Mouse (Mus musculus) liver, embryonic 13.5 days (tissue): ENCODE data around the gene Pax2. TPM values are rescaled to one million over a fixed set of nuclear protein-coding genes. Genes with fewer than 3 reads are reported as not detected.

ENCODE experiments used
- ATAC-seq: fragments of 200-750 bp; cut with Nextera tagmentation; 2 replicates; pipeline ENCODE4 v1.8.0; 2017; ENCODE audit warnings: low read depth, mild to moderate bottlenecking, moderate number of reproducible peaks, moderate library complexity
- DNase-seq: peaks from one replicate; pipeline ENCODE4 v3.0.0; 2022
- H3K27ac ChIP-seq: fragments of 300-500 bp; sonication (generic); 2 replicates; pipeline ENCODE4 v1.5.1; 2015; ENCODE audit warnings: moderate library complexity, mild to moderate bottlenecking, inconsistent platforms
- H3K27me3 ChIP-seq: fragments of 300-500 bp; sonication (generic); 2 replicates; pipeline ENCODE4 v1.6.1; 2015; ENCODE audit warnings: mild to moderate bottlenecking, inconsistent platforms
- H3K36me3 ChIP-seq: fragments of 300-500 bp; sonication (generic); 2 replicates; pipeline ENCODE4 v1.6.1; 2015; ENCODE audit warnings: mild to moderate bottlenecking, inconsistent platforms
- H3K4me1 ChIP-seq: fragments of 300-500 bp; sonication (generic); replicated peaks from 2 replicates; pipeline ENCODE4 v1.6.1; 2015; ENCODE audit warnings: inconsistent platforms
- H3K4me2 ChIP-seq: fragments of 300-500 bp; sonication (generic); 2 replicates; pipeline ENCODE4 v1.6.1; 2015; ENCODE audit warnings: inconsistent platforms, mild to moderate bottlenecking, moderate library complexity
- H3K4me3 ChIP-seq: fragments of 300-500 bp; sonication (generic); replicated peaks from 2 replicates; pipeline ENCODE4 v1.5.1; 2015; ENCODE audit warnings: mild to moderate bottlenecking, inconsistent platforms
- H3K9ac ChIP-seq: fragments of 300-500 bp; sonication (generic); 2 replicates; pipeline ENCODE4 v1.6.1; 2015; ENCODE audit warnings: mild to moderate bottlenecking, inconsistent platforms
- H3K9me3 ChIP-seq: fragments of 300-500 bp; sonication (generic); replicated peaks from 2 replicates; pipeline ENCODE4 v1.6.1; 2016; ENCODE audit warnings: inconsistent platforms
- WGBS: fragments of 180-500 bp; shearing (Covaris S2); methylation state at CpG from one replicate; pipeline ENCODE4 v1.1.7; 2015; ENCODE audit not compliant: insufficient replicate concordance; 5-methylcytosine and 5-hydroxymethylcytosine counted together
- polyA plus RNA-seq: library from polyadenylated mRNA; unstranded; fragments of >200 nt; fragmentation: Nextera tagmentation; extraction: Ambion mirVana; gene quantifications from 2 replicates; pipeline ENCODE4 v1.2.1, GENCODE M21; 2015

The Pax2 gene
- polyA plus RNA-seq, 1 experiment from 2014 or later = not detected

DNA sequence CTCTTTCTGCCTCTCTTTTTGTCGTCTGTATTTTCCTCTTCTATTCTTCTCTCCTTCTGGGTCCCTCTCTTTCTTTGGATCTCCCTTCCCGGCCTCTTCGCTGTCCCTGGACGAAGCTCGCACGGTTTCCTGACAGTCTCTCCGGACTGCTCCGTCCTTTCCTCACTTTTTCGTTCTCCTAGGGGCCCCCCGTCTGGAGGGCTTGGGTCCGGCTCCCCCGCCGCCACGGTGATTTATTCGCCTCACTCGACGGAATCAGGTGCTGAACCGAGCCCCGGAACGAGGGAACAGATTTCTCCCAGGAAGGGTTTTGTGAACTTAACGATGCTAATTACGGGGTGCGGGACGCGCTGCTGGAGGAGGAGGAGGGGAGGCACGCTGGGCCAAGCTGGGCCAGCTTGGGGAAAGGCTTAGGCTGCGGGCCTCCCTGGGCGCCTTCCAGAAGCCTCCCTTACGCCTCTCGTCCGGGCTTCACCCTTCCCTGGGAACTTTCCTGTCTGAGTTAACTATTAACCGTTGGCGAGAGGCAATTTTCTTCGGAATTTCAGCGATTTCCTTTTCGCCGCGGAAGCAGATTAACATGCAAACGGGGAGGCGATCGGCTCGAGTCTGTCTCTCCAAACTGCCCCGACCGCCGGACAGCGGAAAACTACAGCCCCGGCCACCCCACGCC, 14.6 kb upstream of the Pax2 start:
- no peaks in the 10 kb centered on the region for H3K36me3 ChIP-seq
- no peak for DNase-seq
- ATAC-seq = no peak
- H3K27ac ChIP-seq = no peak overlapping the region
- WGBS = under 1% methylated on average over 48 of the region's 48 CpGs
- H3K4me2 ChIP-seq = peak overlapping the region; percentile 21
- H3K4me1 ChIP-seq = no peaks in the 10 kb centered on the region
- peaks cover 100% of the 10 kb centered on the region for H3K27me3 ChIP-seq
- no peaks in the 10 kb centered on the region for H3K9me3 ChIP-seq
- H3K9ac ChIP-seq = no peak overlapping the region
- peak overlapping the region; percentile 10; the same call in 1 of the 2 replicates for H3K4me3 ChIP-seq

DNA sequence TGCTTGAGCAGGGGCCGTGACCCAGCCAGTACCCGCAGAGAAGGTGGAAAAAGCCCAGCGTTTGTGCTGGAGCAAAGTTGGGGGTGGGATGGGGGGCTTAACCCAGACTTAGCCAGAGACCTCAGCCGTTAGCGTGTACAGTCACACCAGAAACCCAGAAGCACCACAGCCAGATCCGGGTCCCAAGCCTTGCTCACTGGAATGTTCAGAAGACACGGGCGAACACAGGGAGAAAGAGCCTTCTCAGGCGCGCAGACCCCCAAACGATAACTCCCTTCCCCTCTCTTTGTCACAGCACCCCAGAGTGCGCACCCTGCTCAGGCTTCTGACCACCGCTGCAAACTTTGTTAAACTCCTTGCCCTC, 14.1 kb upstream of the Pax2 start:
- Histone ChIP-seq H3K36me3 (no peaks in the 10 kb centered on the region), H3K27ac (no peak overlapping the region), H3K4me1 (no peaks in the 10 kb centered on the region), H3K4me3 (peak overlapping the region; percentile 10; the same call in 1 of the 2 replicates), H3K9ac (no peak overlapping the region), H3K4me2 (peak overlapping the region; percentile 21), H3K9me3 (no peaks in the 10 kb centered on the region), H3K27me3 (peaks cover 100% of the 10 kb centered on the region)
- no peak for ATAC-seq
- 2% methylated on average over 13 of the region's 13 CpGs for WGBS
- no peak for DNase-seq

DNA sequence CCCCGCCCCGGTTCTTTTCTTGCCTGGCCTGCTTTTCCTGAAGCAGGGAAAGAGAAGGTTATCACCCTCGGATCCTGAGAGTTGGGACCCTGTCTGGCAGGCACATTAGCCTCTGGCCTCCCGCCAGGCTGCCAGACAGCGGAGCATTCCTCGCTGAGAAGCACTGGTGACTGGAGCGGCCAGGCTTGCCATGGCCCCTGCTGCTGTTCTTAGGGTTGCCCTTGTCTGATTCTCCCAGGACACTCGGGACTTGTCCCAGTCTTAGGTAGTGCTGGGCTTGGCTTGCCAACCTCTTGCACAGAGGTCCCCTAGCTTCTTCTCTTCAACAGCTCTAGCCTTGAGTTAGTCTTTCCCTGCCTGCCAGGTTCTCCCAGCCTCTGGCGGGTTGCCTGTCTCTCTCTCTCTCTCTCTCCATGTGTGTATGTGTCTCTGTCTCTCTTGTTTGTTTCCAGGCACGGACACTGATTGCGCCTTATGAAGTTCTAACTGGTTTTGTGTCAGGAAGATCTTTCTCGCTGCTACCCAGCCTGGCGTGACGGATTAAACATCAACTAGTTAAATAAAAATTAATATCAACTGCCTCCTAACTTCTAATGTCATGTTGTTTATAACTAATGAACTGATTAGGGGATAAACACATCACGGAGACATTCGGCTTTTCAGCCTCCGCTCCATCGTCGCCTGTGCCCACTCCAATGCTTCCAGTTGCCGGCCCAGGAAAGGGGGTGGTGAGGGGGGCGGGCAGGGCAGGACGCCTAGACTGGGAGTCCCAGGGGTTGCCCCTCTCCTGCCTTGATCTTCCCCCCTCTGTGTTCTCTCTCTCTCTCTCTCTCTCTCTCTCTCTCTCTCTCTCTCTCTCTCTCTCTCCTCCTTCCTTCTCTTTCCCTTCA, 13.5 kb upstream of the Pax2 start:
- ATAC-seq (no peak), DNase-seq (no peak)
- Histone ChIP-seq H3K4me3 (no peak overlapping the region), H3K27me3 (peaks cover 99% of the 10 kb centered on the region), H3K9me3 (no peaks in the 10 kb centered on the region), H3K36me3 (no peaks in the 10 kb centered on the region), H3K4me2 (no peak overlapping the region), H3K27ac (no peak overlapping the region), H3K9ac (no peak overlapping the region), H3K4me1 (no peaks in the 10 kb centered on the region)
- 4% methylated on average over 22 of the region's 22 CpGs for WGBS

DNA sequence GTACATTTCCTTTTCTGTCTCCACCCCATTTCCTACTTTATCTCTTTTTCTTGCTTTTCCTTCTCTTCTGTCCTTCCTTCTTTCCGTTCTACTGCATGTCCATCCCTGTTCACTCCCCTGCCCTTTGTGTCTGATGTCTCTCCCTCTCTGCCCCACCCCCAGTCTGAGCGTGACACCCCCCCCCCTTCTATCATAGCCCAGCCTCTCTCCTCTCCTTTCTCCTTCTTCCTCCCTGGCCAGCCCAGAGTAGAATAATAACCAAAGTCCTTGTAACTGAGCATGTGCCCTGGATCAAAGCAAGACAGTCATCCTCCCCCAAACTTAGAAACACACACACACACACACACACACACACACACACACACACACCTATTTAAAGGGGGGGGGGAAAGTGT, 12.8 kb upstream of the Pax2 start:
- Histone ChIP-seq H3K4me2 (no peak overlapping the region), H3K4me1 (no peaks in the 10 kb centered on the region), H3K9me3 (no peaks in the 10 kb centered on the region), H3K4me3 (no peak overlapping the region), H3K27ac (no peak overlapping the region), H3K36me3 (no peaks in the 10 kb centered on the region), H3K27me3 (peaks cover 99% of the 10 kb centered on the region), H3K9ac (no peak overlapping the region)
- 0% methylated on average over 2 of the region's 2 CpGs for WGBS
- no peak for DNase-seq
- ATAC-seq = no peak

DNA sequence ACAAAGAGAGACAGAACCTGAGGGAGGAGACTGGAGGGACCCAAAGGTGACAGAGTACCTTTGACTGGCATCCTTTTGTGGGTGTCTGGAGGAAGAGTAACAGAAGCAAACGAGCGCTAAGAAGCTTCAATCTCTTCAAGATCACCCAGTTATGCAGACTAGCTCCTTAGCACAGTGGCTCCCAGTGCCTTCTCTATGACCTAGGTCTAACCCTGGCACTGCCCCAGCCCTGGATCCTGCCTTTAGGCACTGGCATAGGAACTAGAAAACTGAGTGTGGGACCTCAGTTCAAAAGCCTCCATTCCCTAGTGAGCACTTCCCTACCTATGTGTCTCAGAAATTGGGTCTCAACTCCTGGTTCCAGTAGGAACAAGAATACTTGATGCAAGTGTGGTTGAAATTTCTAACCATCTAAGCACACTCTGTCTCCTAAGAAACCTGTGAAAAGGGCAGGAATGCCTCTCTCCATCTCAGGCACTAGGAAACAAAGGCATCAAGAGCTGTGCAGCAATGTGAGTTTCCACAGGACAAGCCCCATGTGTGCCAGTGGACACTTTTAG, 11.8 kb upstream of the Pax2 start:
- Histone ChIP-seq H3K36me3 (no peaks in the 10 kb centered on the region), H3K27me3 (peaks cover 99% of the 10 kb centered on the region), H3K27ac (no peak overlapping the region), H3K4me1 (no peaks in the 10 kb centered on the region), H3K4me2 (no peak overlapping the region), H3K9ac (no peak overlapping the region), H3K9me3 (no peaks in the 10 kb centered on the region), H3K4me3 (no peak overlapping the region)
- DNase-seq (no peak), ATAC-seq (no peak)
- WGBS = 2% methylated on average over 2 of the region's 2 CpGs

DNA sequence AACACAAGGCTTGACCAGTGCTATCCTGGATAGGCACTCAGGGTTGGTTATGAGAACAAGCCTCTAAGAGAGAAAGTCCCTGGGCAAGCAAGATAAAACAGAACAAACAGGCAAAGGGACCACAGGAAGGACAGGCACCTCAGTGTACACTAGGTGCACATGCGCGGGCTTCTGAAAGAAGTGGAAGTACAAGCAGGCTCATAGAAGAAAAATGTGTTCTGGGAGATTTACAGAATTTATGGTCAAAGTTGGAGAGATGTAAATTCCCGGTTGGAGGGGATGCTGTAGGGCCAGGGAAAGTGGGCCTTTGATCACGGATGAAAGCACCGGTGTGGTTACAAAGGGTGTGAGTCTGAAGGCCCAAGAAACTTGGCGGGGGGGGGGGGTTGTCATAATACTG, 10.1 kb upstream of the Pax2 start:
- DNase-seq = no peak
- no peak overlapping the region for H3K9ac ChIP-seq
- H3K9me3 ChIP-seq = no peaks in the 10 kb centered on the region
- H3K27me3 ChIP-seq = peaks cover 99% of the 10 kb centered on the region
- H3K27ac ChIP-seq = no peak overlapping the region
- H3K4me1 ChIP-seq = no peaks in the 10 kb centered on the region
- ATAC-seq = no peak
- H3K4me3 ChIP-seq = no peak overlapping the region
- H3K4me2 ChIP-seq = no peak overlapping the region
- 5% methylated on average over 6 of the region's 6 CpGs for WGBS
- H3K36me3 ChIP-seq = no peaks in the 10 kb centered on the region

DNA sequence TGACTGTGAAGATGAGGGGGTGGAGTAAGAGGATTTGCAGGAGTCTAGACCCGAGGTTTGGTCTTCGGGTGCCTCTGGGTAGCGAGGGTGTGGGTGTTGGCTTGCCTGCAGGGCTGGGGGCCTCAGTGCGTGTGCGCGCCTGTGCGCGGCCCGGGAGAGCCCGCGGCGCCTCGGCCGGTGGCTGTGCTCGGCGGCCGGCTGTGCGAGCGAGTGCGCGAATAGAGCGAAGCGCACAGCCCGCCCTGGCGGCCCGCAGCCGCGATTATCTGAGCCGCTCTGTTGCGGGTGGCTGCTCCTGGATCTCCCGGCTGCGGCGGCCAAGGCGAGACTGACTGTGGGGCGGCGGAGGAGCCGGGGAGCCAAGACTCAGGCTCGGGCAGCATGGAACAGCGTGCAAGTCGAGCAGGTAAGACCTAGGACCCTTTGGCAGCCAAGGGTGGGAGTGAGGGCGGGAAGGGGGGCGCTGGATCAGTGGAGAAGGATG, 9.3 kb upstream of the Pax2 start:
- H3K27ac ChIP-seq = no peak overlapping the region
- no peaks in the 10 kb centered on the region for H3K36me3 ChIP-seq
- H3K9me3 ChIP-seq = no peaks in the 10 kb centered on the region
- H3K4me1 ChIP-seq = no peaks in the 10 kb centered on the region
- WGBS = 3% methylated on average over 41 of the region's 42 CpGs
- H3K4me3 ChIP-seq = no peak overlapping the region
- no peak for ATAC-seq
- H3K27me3 ChIP-seq = peaks cover 99% of the 10 kb centered on the region
- no peak overlapping the region for H3K9ac ChIP-seq
- no peak for DNase-seq
- H3K4me2 ChIP-seq = no peak overlapping the region

DNA sequence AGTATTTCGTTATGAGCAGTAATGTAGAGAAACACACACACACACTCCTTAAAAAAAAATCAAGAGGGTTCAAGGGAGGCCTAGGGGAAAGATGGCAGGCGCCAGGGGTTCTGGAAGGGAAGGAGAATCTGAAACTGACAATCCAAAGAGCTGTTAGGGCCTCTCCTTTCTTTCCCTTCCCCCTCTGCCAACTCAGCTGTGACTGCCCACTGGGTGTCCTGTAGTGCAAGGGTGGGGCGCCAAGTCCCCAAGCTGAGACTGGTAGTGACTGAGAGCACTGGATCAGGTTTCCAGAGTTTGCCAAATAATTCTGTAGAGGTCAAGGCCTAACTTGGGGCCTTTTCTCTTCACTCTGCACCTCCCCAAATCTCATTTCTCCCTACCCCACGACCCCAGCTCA, 8.4 kb upstream of the Pax2 start:
- Histone ChIP-seq H3K27ac (no peak overlapping the region), H3K36me3 (no peaks in the 10 kb centered on the region)
- WGBS = 3% methylated on average over 4 of the region's 4 CpGs

DNA sequence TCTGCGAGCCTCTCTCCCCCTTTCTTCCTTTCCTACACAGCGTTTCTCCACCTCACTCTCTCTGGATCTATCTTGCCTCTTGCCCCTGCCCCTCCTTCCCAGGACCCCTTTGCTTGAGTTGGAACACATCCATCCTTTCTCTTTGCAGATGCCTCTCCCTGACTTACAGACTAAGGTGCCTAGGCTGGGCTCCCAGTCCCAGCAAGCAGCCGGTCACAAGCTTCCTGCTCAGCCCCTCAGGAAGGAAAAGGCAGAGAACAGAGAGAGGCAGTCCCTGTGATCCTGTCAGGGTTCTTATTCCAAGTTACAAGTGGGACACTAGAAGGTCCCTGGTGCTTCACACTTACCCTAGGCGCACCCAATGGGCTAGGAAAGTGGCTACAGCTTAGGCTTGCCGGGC, 7.6 kb upstream of the Pax2 start:
- DNase-seq = no peak
- WGBS = 3% methylated on average over 5 of the region's 5 CpGs
- H3K36me3 ChIP-seq = no peaks in the 10 kb centered on the region
- no peak overlapping the region for H3K9ac ChIP-seq
- H3K4me3 ChIP-seq = no peak overlapping the region
- no peak for ATAC-seq
- peaks cover 99% of the 10 kb centered on the region for H3K27me3 ChIP-seq
- H3K9me3 ChIP-seq = no peaks in the 10 kb centered on the region
- H3K4me1 ChIP-seq = no peaks in the 10 kb centered on the region
- H3K27ac ChIP-seq = no peak overlapping the region
- H3K4me2 ChIP-seq = no peak overlapping the region

More for the DNA sequence above, 8.4 kb upstream of the Pax2 start:
- H3K4me2 ChIP-seq = no peak overlapping the region
- DNase-seq = no peak
- H3K4me1 ChIP-seq = no peaks in the 10 kb centered on the region
- ATAC-seq = no peak
- no peak overlapping the region for H3K9ac ChIP-seq
- H3K9me3 ChIP-seq = no peaks in the 10 kb centered on the region
- peaks cover 99% of the 10 kb centered on the region for H3K27me3 ChIP-seq
- H3K4me3 ChIP-seq = no peak overlapping the region

DNA sequence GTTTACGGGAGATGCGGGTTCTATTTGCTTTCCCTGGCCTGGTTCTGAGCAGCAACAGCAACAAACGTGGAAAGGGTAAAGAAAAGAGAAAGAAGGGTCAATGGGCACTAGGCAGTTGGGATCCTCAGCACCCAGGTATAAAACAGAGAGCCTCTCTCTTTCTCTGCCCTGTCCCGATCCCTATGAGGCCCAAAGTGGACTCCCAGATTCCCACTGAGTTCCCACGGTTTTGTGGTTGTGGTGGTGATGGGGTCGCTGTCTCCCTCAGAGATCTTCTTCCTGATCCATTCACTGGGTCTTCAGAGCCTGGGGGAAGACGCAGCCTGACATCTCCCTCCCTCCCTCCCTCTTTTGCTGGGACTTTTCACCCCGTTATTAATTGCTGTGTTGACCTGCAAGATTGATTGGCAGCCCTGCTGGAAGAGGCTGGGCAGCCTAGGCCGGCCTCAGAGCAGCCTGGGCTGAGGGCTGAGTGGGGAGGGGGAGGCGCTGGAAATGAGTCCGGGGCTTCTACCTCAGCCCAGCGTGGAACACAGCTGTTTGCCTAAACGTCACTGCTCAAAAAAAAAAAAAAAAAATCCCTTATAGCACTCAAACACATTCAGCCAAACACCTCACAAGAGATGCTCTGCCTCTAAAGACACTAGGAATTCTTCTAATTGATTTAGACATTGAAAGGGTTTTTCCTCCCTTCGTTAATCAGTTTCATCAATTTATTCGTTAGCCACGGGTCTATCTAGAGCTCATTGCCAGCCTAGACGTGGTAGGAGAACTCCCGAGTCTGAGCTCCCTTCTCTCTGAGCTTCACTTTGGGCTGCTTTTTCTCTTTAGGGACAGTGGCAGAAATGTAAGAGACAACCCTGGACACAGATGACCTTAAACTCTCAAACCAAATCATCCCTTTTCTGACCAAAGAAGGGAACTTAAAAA, 6.5 kb upstream of the Pax2 start:
- Histone ChIP-seq H3K4me3 (no peak overlapping the region), H3K9ac (no peak overlapping the region), H3K4me1 (no peaks in the 10 kb centered on the region), H3K27me3 (peaks cover 99% of the 10 kb centered on the region), H3K36me3 (no peaks in the 10 kb centered on the region), H3K4me2 (no peak overlapping the region), H3K27ac (no peak overlapping the region), H3K9me3 (no peaks in the 10 kb centered on the region)
- ATAC-seq (no peak), DNase-seq (no peak)
- 5% methylated on average over 18 of the region's 18 CpGs for WGBS
